Mouse (Mus musculus) midbrain, embryonic 14.5 days (tissue): ENCODE measurements around the gene Olfr322. TPM values are rescaled to one million over a fixed set of nuclear protein-coding genes. Genes with fewer than 3 reads are reported as not detected.

Experiments
- ATAC-seq: fragments of 200-750 bp; cut with Nextera tagmentation; 2 replicates; pipeline ENCODE4 v1.8.0; 2017; ENCODE audit warnings: moderate number of reproducible peaks, moderate library complexity; ENCODE audit not compliant: low FRiP score, low TSS enrichment
- DNase-seq: peaks from one replicate; pipeline ENCODE4 v3.0.0-alpha.2; 2015
- H3K27ac ChIP-seq: fragments of 300-500 bp; sonication (generic); replicated peaks from 2 replicates; pipeline ENCODE4 v1.5.1; 2014; ENCODE audit warnings: mild to moderate bottlenecking, low read depth, low read length, moderate library complexity
- H3K27me3 ChIP-seq: fragments of 300-500 bp; sonication (generic); 2 replicates; pipeline ENCODE4 v1.6.1; 2014; ENCODE audit warnings: low read length, control low read depth, mixed read lengths; ENCODE audit not compliant: control insufficient read depth, insufficient read depth
- H3K36me3 ChIP-seq: fragments of 300-500 bp; sonication (generic); 2 replicates; pipeline ENCODE4 v1.6.1; 2014; ENCODE audit warnings: low read length, control low read depth; ENCODE audit not compliant: control insufficient read depth, insufficient read depth
- H3K4me1 ChIP-seq: fragments of 300-500 bp; sonication (generic); 2 replicates; pipeline ENCODE4 v1.6.1; 2014; ENCODE audit warnings: mild to moderate bottlenecking, antibody characterized with exemption, low read length, control low read depth; ENCODE audit not compliant: control insufficient read depth, insufficient read depth
- H3K4me2 ChIP-seq: fragments of 300-500 bp; sonication (generic); 2 replicates; pipeline ENCODE4 v1.6.1; 2014; ENCODE audit warnings: mild to moderate bottlenecking, low read length, moderate library complexity
- H3K4me3 ChIP-seq: fragments of 300-500 bp; sonication (generic); replicated peaks from 2 replicates; pipeline ENCODE4 v1.5.1; 2014; ENCODE audit warnings: low read depth, low read length
- H3K9ac ChIP-seq: fragments of 300-500 bp; sonication (generic); replicated peaks from 2 replicates; pipeline ENCODE4 v1.6.1; 2014; ENCODE audit warnings: mild to moderate bottlenecking, low read length, moderate library complexity
- H3K9me3 ChIP-seq: fragments of 300-500 bp; sonication (generic); 2 replicates; pipeline ENCODE4 v1.6.1; 2016; ENCODE audit warnings: low read length, control low read depth, mixed read lengths; ENCODE audit not compliant: control insufficient read depth
- WGBS: fragments of 180-500 bp; shearing (Covaris S2); extraction: QIAGEN DNeasy Blood & Tissue Kit; methylation state at CpG from one replicate; pipeline ENCODE4 v1.1.7; 2014; 5-methylcytosine and 5-hydroxymethylcytosine counted together
- polyA plus RNA-seq: library from polyadenylated mRNA; unstranded; fragments of >200 nt; fragmentation: Nextera tagmentation; extraction: Ambion mirVana; gene quantifications from 2 replicates; pipeline ENCODE4 v1.2.1, GENCODE M21; 2014

Olfr322 gene
- not detected in 2 replicates for polyA plus RNA-seq

GRCm38 (mm10) chr11:58658596-58658995 is at the start of gene Olfr322:
Olfr322 (plus strand) TSS chr11:58658782.
- 91% methylated on average over 4 of the region's 4 CpGs for WGBS

GRCm38 (mm10) chr11:58613359-58613758 is 45.2 kb upstream of the Olfr322 start:
- ATAC-seq = no peak
- 88% methylated on average over 3 of the region's 3 CpGs for WGBS
- Histone ChIP-seq H3K4me2 (no peak overlapping the region), H3K27ac (no peak overlapping the region), H3K36me3 (no peaks in the 10 kb centered on the region), H3K4me1 (no peaks in the 10 kb centered on the region), H3K27me3 (no peaks in the 10 kb centered on the region), H3K9me3 (no peaks in the 10 kb centered on the region), H3K4me3 (no peak overlapping the region), H3K9ac (no peak overlapping the region)
- no peak for DNase-seq

More at GRCm38 (mm10) chr11:58658596-58658995, at the start of gene Olfr322:
- H3K4me1 ChIP-seq = no peaks in the 10 kb centered on the region
- H3K36me3 ChIP-seq = no peaks in the 10 kb centered on the region
- no peak within 1 kb of the TSS for H3K4me3 ChIP-seq
- no peak within 1 kb of the TSS for H3K9ac ChIP-seq
- ATAC-seq = no peak
- H3K27me3 ChIP-seq = no peaks in the 10 kb centered on the region
- no peak for DNase-seq
- no peak within 1 kb of the TSS for H3K27ac ChIP-seq
- no peaks in the 10 kb centered on the region for H3K9me3 ChIP-seq
- H3K4me2 ChIP-seq = no peak within 1 kb of the TSS

- H3K4me3 ChIP-seq = no peak overlapping the region
- no peak overlapping the region for H3K9ac ChIP-seq
- no peaks in the 10 kb centered on the region for H3K27me3 ChIP-seq
- H3K9me3 ChIP-seq = no peaks in the 10 kb centered on the region
- no peaks in the 10 kb centered on the region for H3K36me3 ChIP-seq
- H3K27ac ChIP-seq = no peak overlapping the region
- ATAC-seq (no peak), DNase-seq (no peak)
- no peaks in the 10 kb centered on the region for H3K4me1 ChIP-seq
- no peak overlapping the region for H3K4me2 ChIP-seq
Measured at GRCm38 (mm10) chr11:58614526-58614925, 44.1 kb upstream of the Olfr322 start.

- H3K4me1 ChIP-seq = no peaks in the 10 kb centered on the region
- H3K4me2 ChIP-seq = no peak within 1 kb of the TSS
- no peak within 1 kb of the TSS for H3K4me3 ChIP-seq
- no peak within 1 kb of the TSS for H3K9ac ChIP-seq
- H3K9me3 ChIP-seq = no peaks in the 10 kb centered on the region
- WGBS = 89% methylated on average over 4 of the region's 4 CpGs
- no peak within 1 kb of the TSS for H3K27ac ChIP-seq
- H3K36me3 ChIP-seq = no peaks in the 10 kb centered on the region
- ATAC-seq (no peak), DNase-seq (no peak)
- no peaks in the 10 kb centered on the region for H3K27me3 ChIP-seq
Measured at GRCm38 (mm10) chr11:58615975-58616374, 42.6 kb upstream of the Olfr322 start, which contains the start of gene 2210407C18Rik. 2210407C18Rik (minus strand) TSS chr11:58616075.

GRCm38 (mm10) chr11:58618369-58618768 is 40.2 kb upstream of the Olfr322 start:
- no peaks in the 10 kb centered on the region for H3K4me1 ChIP-seq
- DNase-seq (no peak), ATAC-seq (no peak)
- H3K27me3 ChIP-seq = no peaks in the 10 kb centered on the region
- no peaks in the 10 kb centered on the region for H3K9me3 ChIP-seq
- no peak overlapping the region for H3K4me2 ChIP-seq
- no peaks in the 10 kb centered on the region for H3K36me3 ChIP-seq
- WGBS = 75% methylated on average over 3 of the region's 3 CpGs
- no peak overlapping the region for H3K4me3 ChIP-seq
- H3K27ac ChIP-seq = no peak overlapping the region
- no peak overlapping the region for H3K9ac ChIP-seq

GRCm38 (mm10) chr11:58618793-58619192 is 39.8 kb upstream of the Olfr322 start:
- Histone ChIP-seq H3K27ac (no peak overlapping the region), H3K4me3 (no peak overlapping the region), H3K27me3 (no peaks in the 10 kb centered on the region), H3K9ac (no peak overlapping the region), H3K36me3 (no peaks in the 10 kb centered on the region), H3K4me1 (no peaks in the 10 kb centered on the region), H3K9me3 (no peaks in the 10 kb centered on the region), H3K4me2 (no peak overlapping the region)
- no peak for ATAC-seq
- no peak for DNase-seq
- WGBS = 38% methylated on average over 6 of the region's 6 CpGs

- ATAC-seq (no peak), DNase-seq (no peak)
- 52% methylated on average over 4 of the region's 4 CpGs for WGBS
- no peak overlapping the region for H3K4me3 ChIP-seq
- H3K9me3 ChIP-seq = no peaks in the 10 kb centered on the region
- no peak overlapping the region for H3K27ac ChIP-seq
- no peak overlapping the region for H3K9ac ChIP-seq
- H3K4me1 ChIP-seq = no peaks in the 10 kb centered on the region
- no peak overlapping the region for H3K4me2 ChIP-seq
- no peaks in the 10 kb centered on the region for H3K36me3 ChIP-seq
- no peaks in the 10 kb centered on the region for H3K27me3 ChIP-seq
Measured at GRCm38 (mm10) chr11:58626146-58626545, 32.4 kb upstream of the Olfr322 start.

- H3K4me3 ChIP-seq = no peak within 1 kb of the TSS
- no peak within 1 kb of the TSS for H3K9ac ChIP-seq
- WGBS = 78% methylated on average over 5 of the region's 5 CpGs
- no peaks in the 10 kb centered on the region for H3K9me3 ChIP-seq
- no peaks in the 10 kb centered on the region for H3K27me3 ChIP-seq
- H3K4me1 ChIP-seq = no peaks in the 10 kb centered on the region
- no peak within 1 kb of the TSS for H3K4me2 ChIP-seq
- ATAC-seq (no peak), DNase-seq (no peak)
- no peaks in the 10 kb centered on the region for H3K36me3 ChIP-seq
- no peak within 1 kb of the TSS for H3K27ac ChIP-seq
Measured at GRCm38 (mm10) chr11:58630401-58630800, 28.2 kb upstream of the Olfr322 start, which contains the start of gene Olfr323. Olfr323 (minus strand) TSS chr11:58630501.

- WGBS = 65% methylated on average over 4 of the region's 4 CpGs
- DNase-seq = no peak
- H3K27ac ChIP-seq = no peak overlapping the region
Measured at GRCm38 (mm10) chr11:58634878-58635277, 23.7 kb upstream of the Olfr322 start.

More at GRCm38 (mm10) chr11:58634878-58635277, 23.7 kb upstream of the Olfr322 start:
- no peak overlapping the region for H3K9ac ChIP-seq
- H3K4me1 ChIP-seq = no peaks in the 10 kb centered on the region
- no peak overlapping the region for H3K4me2 ChIP-seq
- no peaks in the 10 kb centered on the region for H3K36me3 ChIP-seq
- H3K27me3 ChIP-seq = no peaks in the 10 kb centered on the region
- no peak for ATAC-seq
- no peak overlapping the region for H3K4me3 ChIP-seq
- H3K9me3 ChIP-seq = no peaks in the 10 kb centered on the region
